Mouse (Mus musculus): ENCODE data around the gene Tex2. TPM values are rescaled to one million over a fixed set of nuclear protein-coding genes. Genes with fewer than 3 reads are reported as not detected.

Tex2 gene
- polyA plus RNA-seq, 1 experiment, result 25.0 TPM

- Histone ChIP-seq H3K27ac (ENCODE audit: insufficient read depth, low read depth, low read length) (no peak overlapping the region), H3K4me3 (ENCODE audit: insufficient read depth, low read length) (no peak overlapping the region)
Measured at GRCm38 (mm10) chr11:106535660-106536252, 77.5 kb downstream of the Tex2 start.

GRCm38 (mm10) chr11:106532248-106532790, 80.9 kb downstream of the Tex2 start:
- H3K4me3 ChIP-seq (ENCODE audit: insufficient read depth, low read length), result no peak overlapping the region
- TF ChIP-seq CTCF (IDR thresholded peaks at IDR 0.05; ENCODE audit: low read depth, low read length), result no peak
- TF ChIP-seq POLR2A (IDR thresholded peaks at IDR 0.05; ENCODE audit: borderline replicate concordance, low read depth, low read length), result no peak
- H3K27ac ChIP-seq (ENCODE audit: insufficient read depth, low read depth, low read length), result no peak overlapping the region
- H3K4me1 ChIP-seq (ENCODE audit: control insufficient read depth, insufficient read depth, low read length), result peaks cover 14% of the 10 kb centered on the region

More at GRCm38 (mm10) chr11:106535660-106536252, 77.5 kb downstream of the Tex2 start:
- TF ChIP-seq CTCF (IDR thresholded peaks at IDR 0.05; ENCODE audit: low read depth, low read length) (no peak), POLR2A (IDR thresholded peaks at IDR 0.05; ENCODE audit: borderline replicate concordance, low read depth, low read length) (no peak)
- peaks cover 18% of the 10 kb centered on the region for H3K4me1 ChIP-seq (ENCODE audit: control insufficient read depth, insufficient read depth, low read length)

DNA sequence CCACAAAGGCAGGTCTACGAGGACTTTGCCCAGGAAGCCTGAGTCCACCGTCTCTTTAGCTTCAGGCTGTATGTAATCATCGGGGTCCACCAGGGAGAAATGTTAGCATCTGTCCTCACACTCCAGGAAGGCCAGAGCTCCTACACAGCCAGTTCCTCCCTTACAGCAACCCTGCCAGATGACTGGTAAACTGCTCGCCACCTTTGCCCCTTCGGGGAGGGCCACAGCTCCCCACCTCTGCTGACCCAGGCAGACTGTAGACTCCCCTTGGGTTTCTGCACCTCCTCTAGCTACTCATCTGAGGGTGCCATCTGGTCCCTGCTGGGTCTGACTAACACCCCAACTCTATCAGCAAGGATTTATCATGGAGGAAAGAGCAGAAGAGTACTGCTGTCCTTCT, 83.4 kb downstream of the Tex2 start:
- H3K27ac ChIP-seq (ENCODE audit: insufficient read depth, low read depth, low read length), result no peak overlapping the region
- no peak overlapping the region for H3K4me3 ChIP-seq (ENCODE audit: insufficient read depth, low read length)
- no peak for TF ChIP-seq CTCF (IDR thresholded peaks at IDR 0.05; ENCODE audit: low read depth, low read length)
- no peak for TF ChIP-seq POLR2A (IDR thresholded peaks at IDR 0.05; ENCODE audit: borderline replicate concordance, low read depth, low read length)
- H3K4me1 ChIP-seq (ENCODE audit: control insufficient read depth, insufficient read depth, low read length), result peaks cover 7% of the 10 kb centered on the region

DNA sequence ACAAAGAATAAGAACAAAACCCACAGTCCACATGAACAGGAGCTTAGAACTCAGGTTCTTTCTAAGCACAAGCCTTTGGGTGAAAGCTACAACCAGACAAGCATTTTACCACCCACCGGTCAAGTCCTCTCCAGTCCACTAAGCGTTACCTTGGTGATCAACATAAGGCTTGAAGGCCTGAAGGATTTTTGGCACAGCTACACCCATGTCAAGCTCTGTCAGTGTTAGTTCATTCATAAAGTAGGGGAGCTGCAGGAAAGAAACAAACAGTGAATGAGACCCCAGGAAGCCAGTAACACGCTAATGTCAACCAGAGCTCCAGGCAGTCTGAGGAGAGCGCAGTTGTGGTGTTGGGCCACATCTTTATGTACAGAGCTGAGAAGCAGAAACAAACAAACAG, 84.1 kb downstream of the Tex2 start:
- Histone ChIP-seq H3K27ac (ENCODE audit: insufficient read depth, low read depth, low read length) (no peak overlapping the region), H3K4me3 (ENCODE audit: insufficient read depth, low read length) (no peak overlapping the region), H3K4me1 (ENCODE audit: control insufficient read depth, insufficient read depth, low read length) (peaks cover 7% of the 10 kb centered on the region)
- TF ChIP-seq POLR2A (IDR thresholded peaks at IDR 0.05; ENCODE audit: borderline replicate concordance, low read depth, low read length) (no peak), CTCF (IDR thresholded peaks at IDR 0.05; ENCODE audit: low read depth, low read length) (no peak)

DNA sequence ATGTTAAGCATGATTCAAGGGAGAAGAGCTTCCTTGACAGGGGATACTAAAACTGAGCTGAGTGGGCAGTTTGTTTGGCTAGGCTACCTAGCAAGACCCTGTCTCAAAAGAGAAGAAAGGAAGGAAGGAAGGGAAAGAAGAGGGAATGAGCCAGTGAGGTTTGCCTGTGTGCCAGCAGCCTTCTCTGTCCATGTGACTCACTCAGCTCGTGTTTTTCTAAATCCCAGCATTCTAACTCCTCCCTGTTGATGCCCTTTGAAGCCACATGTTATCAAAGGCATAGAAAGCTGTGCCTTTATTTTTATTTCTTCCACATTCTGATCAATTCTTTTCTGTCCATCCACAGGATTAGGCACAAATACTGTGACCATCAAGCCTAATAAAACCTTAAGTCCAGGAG, 85.3 kb downstream of the Tex2 start:
- TF ChIP-seq POLR2A (IDR thresholded peaks at IDR 0.05; ENCODE audit: borderline replicate concordance, low read depth, low read length) (no peak), CTCF (IDR thresholded peaks at IDR 0.05; ENCODE audit: low read depth, low read length) (no peak)
- Histone ChIP-seq H3K4me3 (ENCODE audit: insufficient read depth, low read length) (no peak overlapping the region), H3K4me1 (ENCODE audit: control insufficient read depth, insufficient read depth, low read length) (peaks cover 7% of the 10 kb centered on the region), H3K27ac (ENCODE audit: insufficient read depth, low read depth, low read length) (no peak overlapping the region)

DNA sequence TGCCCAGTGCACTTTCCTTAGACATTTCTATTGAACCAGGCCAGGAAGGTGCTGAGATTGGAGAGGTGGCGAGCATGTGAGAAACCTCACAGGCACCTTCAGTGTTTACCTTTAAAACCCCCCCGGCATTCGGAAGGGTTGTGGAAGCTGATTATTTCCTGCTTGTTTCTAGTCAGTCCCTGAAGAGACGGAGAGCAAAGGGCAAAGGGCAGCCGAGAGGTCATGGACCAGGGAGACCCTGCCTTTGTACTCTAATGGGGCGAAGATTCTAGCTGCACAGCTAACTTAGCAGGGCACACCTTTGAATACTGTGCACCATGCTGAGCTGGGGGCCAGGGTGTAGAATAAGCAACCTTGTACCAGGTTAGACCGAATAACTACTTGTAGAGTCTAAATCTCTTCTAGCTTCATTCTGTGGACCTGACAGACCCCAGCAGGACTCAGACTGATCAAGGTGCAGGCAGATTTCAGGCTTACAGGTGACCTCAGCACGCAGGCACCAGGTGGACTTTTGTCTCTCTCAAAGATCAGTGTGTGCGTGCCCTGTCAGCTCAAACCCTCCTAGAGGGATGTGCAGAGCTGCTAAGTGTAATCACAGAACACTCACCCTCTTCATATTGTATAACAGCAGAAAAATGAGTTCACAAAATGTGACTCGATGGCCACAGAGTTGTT, 85.9 kb downstream of the Tex2 start:
- H3K4me1 ChIP-seq (ENCODE audit: control insufficient read depth, insufficient read depth, low read length), result peaks cover 7% of the 10 kb centered on the region
- H3K4me3 ChIP-seq (ENCODE audit: insufficient read depth, low read length), result no peak overlapping the region
- no peak overlapping the region for H3K27ac ChIP-seq (ENCODE audit: insufficient read depth, low read depth, low read length)
- TF ChIP-seq CTCF (IDR thresholded peaks at IDR 0.05; ENCODE audit: low read depth, low read length), result no peak
- no peak for TF ChIP-seq POLR2A (IDR thresholded peaks at IDR 0.05; ENCODE audit: borderline replicate concordance, low read depth, low read length)

DNA sequence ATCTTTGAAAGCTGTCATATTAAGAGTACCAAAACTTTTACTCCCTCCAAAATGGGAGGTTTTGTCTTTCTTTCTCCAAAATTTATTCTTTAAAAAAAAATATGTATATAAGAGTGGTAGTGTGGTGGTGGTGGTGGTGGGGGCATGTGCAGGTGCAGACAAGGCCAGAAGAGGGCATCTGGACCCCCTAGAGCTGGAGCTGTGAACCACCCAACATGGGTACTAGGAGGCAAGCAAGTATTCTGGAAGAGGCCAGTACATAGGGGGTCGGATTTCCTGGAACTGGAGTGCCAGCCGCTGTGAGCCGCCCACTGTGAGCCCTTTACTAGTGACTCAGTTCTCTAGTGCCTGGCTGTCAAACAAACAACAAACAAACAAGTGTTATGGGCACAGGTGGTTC, 90.7 kb downstream of the Tex2 start:
- Histone ChIP-seq H3K4me1 (ENCODE audit: control insufficient read depth, insufficient read depth, low read length) (no peaks in the 10 kb centered on the region), H3K4me3 (ENCODE audit: insufficient read depth, low read length) (no peak overlapping the region), H3K27ac (ENCODE audit: insufficient read depth, low read depth, low read length) (no peak overlapping the region)
- TF ChIP-seq CTCF (IDR thresholded peaks at IDR 0.05; ENCODE audit: low read depth, low read length), result no peak
- TF ChIP-seq POLR2A (IDR thresholded peaks at IDR 0.05; ENCODE audit: borderline replicate concordance, low read depth, low read length), result no peak

DNA sequence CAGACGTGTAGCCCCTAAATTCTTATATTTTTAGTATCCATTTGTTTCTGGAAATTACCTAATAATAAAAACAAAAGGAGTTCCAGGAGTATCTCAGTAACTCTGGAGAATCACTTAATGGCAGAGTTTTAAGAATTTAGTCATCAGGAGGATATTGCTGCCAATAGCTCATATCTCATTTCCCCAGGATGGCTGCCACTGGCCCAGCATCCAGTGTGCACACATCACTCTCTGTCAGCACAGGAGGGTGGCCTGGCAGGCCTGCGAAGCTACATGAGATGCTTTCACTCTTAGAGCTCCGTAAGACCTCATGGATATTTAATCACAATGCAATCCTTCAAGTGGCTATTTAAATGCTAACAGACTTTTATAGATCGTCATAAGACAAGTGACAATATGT, 91.6 kb downstream of the Tex2 start:
- Histone ChIP-seq H3K4me1 (ENCODE audit: control insufficient read depth, insufficient read depth, low read length) (no peaks in the 10 kb centered on the region), H3K4me3 (ENCODE audit: insufficient read depth, low read length) (no peak overlapping the region), H3K27ac (ENCODE audit: insufficient read depth, low read depth, low read length) (no peak overlapping the region)
- TF ChIP-seq CTCF (IDR thresholded peaks at IDR 0.05; ENCODE audit: low read depth, low read length), result no peak
- TF ChIP-seq POLR2A (IDR thresholded peaks at IDR 0.05; ENCODE audit: borderline replicate concordance, low read depth, low read length), result no peak

GRCm38 (mm10) chr11:106520404-106520803, 92.8 kb downstream of the Tex2 start:
- Histone ChIP-seq H3K27ac (ENCODE audit: insufficient read depth, low read depth, low read length) (no peak overlapping the region), H3K4me3 (ENCODE audit: insufficient read depth, low read length) (no peak overlapping the region), H3K4me1 (ENCODE audit: control insufficient read depth, insufficient read depth, low read length) (no peaks in the 10 kb centered on the region)
- TF ChIP-seq POLR2A (IDR thresholded peaks at IDR 0.05; ENCODE audit: borderline replicate concordance, low read depth, low read length), result no peak
- no peak for TF ChIP-seq CTCF (IDR thresholded peaks at IDR 0.05; ENCODE audit: low read depth, low read length)

GRCm38 (mm10) chr11:106519519-106519918, 93.7 kb downstream of the Tex2 start:
- TF ChIP-seq POLR2A (IDR thresholded peaks at IDR 0.05; ENCODE audit: borderline replicate concordance, low read depth, low read length) (no peak), CTCF (IDR thresholded peaks at IDR 0.05; ENCODE audit: low read depth, low read length) (no peak)
- no peak overlapping the region for H3K27ac ChIP-seq (ENCODE audit: insufficient read depth, low read depth, low read length)
- no peaks in the 10 kb centered on the region for H3K4me1 ChIP-seq (ENCODE audit: control insufficient read depth, insufficient read depth, low read length)
- no peak overlapping the region for H3K4me3 ChIP-seq (ENCODE audit: insufficient read depth, low read length)
